Mouse (Mus musculus) T-helper 2 cell (primary cell): ENCODE data around the gene Fbxw10.

ENCODE experiments used
- in situ Hi-C: fragments of 300-600 bp; cut with MboI, MseI; formaldehyde crosslinking; loops from one replicate; pipeline ENCODE4 v1.15.1; 2025; ENCODE audit warnings: high pct_unique_total_duplicates

Fbxw10 gene

GRCm38 (mm10) chr11:62846961-62847654, at the start of gene Fbxw10:
Gene Fbxw10 (plus strand): TSS chr11:62847069.
- in situ Hi-C loops, result no loop called here

- in situ Hi-C loops, result no loop called here
Observed at GRCm38 (mm10) chr11:62804119-62804518, 42.8 kb upstream of the Fbxw10 start.

GRCm38 (mm10) chr11:62807965-62808364, 38.9 kb upstream of the Fbxw10 start:
- in situ Hi-C loops, result no loop called here

GRCm38 (mm10) chr11:62809201-62809600, 37.7 kb upstream of the Fbxw10 start:
- in situ Hi-C loops, result no loop called here

GRCm38 (mm10) chr11:62812268-62812667, 34.6 kb upstream of the Fbxw10 start:
- in situ Hi-C loops, result no loop called here

GRCm38 (mm10) chr11:62813497-62813896, 33.4 kb upstream of the Fbxw10 start:
- in situ Hi-C loops, result no loop called here

- in situ Hi-C loops, result no loop called here
Observed at GRCm38 (mm10) chr11:62813970-62814624, 32.8 kb upstream of the Fbxw10 start.

- in situ Hi-C loops, result loop anchor here (5.0 kb wide), 1 partner anchor 58 kb away; no protein-coding TSS in a partner anchor
Observed at GRCm38 (mm10) chr11:62814625-62815024, 32.2 kb upstream of the Fbxw10 start.

GRCm38 (mm10) chr11:62815438-62815837, 31.4 kb upstream of the Fbxw10 start:
- in situ Hi-C loops, result loop anchor here (5.0 kb wide), 1 partner anchor 57 kb away; no protein-coding TSS in a partner anchor

- in situ Hi-C loops, result loop anchor here (5.0 kb wide), 1 partner anchor 56 kb away; no protein-coding TSS in a partner anchor
Observed at GRCm38 (mm10) chr11:62816591-62816990, 30.3 kb upstream of the Fbxw10 start.

- in situ Hi-C loops, result loop anchor here (5.0 kb wide), 1 partner anchor 53 kb away; no protein-coding TSS in a partner anchor
Observed at GRCm38 (mm10) chr11:62819059-62819686, 27.7 kb upstream of the Fbxw10 start.

- in situ Hi-C loops, result loop anchor here (5.0 kb wide), 2 partner anchors 33 to 63 kb away; partner anchors contain the start of gene Zfp286
Observed at GRCm38 (mm10) chr11:62820059-62820541, 26.8 kb upstream of the Fbxw10 start, which contains the start of gene Trim16. Gene Trim16 (plus strand): TSS chr11:62820231.

- in situ Hi-C loops, result loop anchor here (5.0 kb wide), 2 partner anchors 34 to 64 kb away; partner anchors contain the start of gene Zfp286
Observed at GRCm38 (mm10) chr11:62820661-62821437, 26.0 kb upstream of the Fbxw10 start.

GRCm38 (mm10) chr11:62821893-62822292, 25.0 kb upstream of the Fbxw10 start:
- in situ Hi-C loops, result loop anchor here (5.0 kb wide), 2 partner anchors 35 to 65 kb away; partner anchors contain the start of gene Zfp286

GRCm38 (mm10) chr11:62824211-62824610, 22.7 kb upstream of the Fbxw10 start:
- in situ Hi-C loops, result loop anchor here (5.0 kb wide), 2 partner anchors 37 to 67 kb away; partner anchors contain the start of gene Zfp286

GRCm38 (mm10) chr11:62825222-62826105, 21.4 kb upstream of the Fbxw10 start:
- in situ Hi-C loops, result no loop called here

- in situ Hi-C loops, result no loop called here
Observed at GRCm38 (mm10) chr11:62826106-62826733, 20.6 kb upstream of the Fbxw10 start.

- in situ Hi-C loops, result no loop called here
Observed at GRCm38 (mm10) chr11:62827135-62827534, 19.7 kb upstream of the Fbxw10 start.

- in situ Hi-C loops, result no loop called here
Observed at GRCm38 (mm10) chr11:62827911-62828310, 19.0 kb upstream of the Fbxw10 start.
